Mouse (Mus musculus): ENCODE data around the gene Scaf4.

Scaf4 gene

GRCm38 (mm10) chr16:90283905-90284891 is at the start of gene Scaf4:
Gene Scaf4 (minus strand): TSS chr16:90284503.
- in situ Hi-C loops (cut with MboI, MseI), result loop anchor here (10.0 kb wide), 1 partner anchor 1371 kb away; no protein-coding TSS in a partner anchor

DNA sequence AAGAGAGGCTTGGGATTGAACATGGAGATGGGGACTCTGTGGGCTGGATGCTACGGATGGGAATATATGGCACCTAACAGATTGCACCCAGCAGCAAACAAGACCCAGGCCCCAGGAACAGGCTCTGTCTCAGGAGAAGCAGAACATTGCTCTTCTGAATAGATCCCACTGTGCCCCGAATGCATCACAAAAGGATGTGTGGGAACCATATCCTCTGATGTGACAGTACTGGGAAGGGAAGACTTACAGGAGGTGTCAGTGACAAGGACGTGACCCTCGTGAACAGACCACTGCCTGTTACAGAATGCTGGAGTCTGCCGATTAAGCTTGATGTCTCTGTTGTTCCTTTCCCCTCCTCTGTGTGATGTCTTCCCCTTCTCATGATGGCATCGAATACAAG is 48.2 kb upstream of the Scaf4 start:
- in situ Hi-C loops (cut with MboI, MseI), result no loop called here

DNA sequence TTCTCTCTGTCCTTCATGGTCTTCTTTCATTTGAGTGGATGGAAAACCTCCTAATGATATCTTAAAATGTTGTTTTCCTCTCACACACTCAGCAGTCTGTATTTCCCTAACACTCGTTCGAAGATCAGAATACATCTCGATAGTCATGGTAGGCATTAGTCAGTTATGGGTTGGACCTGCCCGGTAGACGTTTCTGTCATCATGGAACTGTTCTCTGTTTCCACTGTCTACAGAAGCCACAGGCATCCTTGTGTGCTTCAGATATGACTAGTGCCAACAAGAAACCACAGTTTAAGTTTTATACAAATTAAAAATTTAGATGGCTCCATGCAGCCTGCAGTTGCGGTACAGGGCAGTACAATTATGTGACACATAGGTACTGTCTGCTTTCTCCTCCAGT is 46.7 kb upstream of the Scaf4 start:
- in situ Hi-C loops (cut with MboI, MseI), result no loop called here

DNA sequence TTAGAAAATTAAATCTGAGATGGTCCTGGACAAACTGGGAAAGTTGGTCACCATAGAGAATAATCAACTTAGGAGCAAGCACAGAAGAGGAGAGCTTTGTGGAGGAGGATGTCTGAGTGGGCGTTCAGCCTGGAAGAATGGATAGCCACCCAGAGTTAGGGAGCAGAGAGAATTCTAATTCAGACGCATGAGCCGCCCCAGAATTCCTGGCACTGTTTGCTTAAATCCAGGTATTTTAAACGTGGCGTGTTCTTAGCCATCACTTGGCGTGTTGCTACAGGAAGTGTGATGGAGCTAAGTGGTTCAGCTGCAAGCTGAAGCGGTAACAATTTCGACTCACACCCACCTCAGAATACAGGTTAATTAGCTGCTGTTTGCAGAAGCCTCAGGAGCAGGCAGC is 45.2 kb upstream of the Scaf4 start:
- in situ Hi-C loops (cut with MboI, MseI), result no loop called here

DNA sequence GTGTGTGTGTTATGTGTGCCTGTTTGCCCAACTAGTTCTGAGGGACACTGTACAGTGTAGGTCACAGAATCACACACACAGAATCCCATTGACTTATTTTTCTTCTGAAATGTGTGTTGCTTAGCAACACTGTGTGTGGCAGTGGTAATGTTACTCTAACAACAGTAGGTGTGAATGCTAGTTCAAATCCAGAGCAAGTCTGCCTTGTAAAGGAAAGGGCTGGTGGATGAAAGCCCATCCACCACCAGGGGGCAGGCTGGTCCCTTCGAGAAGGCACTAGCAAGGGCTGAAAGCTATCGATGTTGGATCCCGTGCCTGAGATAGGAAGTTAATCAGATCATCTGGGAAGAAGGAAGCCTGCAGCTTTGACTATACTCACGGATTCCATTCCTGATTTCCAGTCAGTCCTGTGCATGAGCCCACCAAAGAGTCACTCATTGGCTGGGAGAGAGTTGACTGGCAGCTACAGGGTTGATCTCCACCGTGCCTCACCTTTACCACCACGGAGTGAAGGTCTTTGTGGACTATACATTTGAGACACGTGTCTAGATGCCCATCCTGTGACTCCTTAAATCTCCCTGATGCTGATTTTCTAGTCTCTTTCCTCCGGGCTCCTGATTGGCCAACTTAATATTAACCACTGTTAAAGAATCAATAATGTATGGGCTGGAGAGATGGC is 38.7 kb upstream of the Scaf4 start:
- in situ Hi-C loops (cut with MboI, MseI), result no loop called here

DNA sequence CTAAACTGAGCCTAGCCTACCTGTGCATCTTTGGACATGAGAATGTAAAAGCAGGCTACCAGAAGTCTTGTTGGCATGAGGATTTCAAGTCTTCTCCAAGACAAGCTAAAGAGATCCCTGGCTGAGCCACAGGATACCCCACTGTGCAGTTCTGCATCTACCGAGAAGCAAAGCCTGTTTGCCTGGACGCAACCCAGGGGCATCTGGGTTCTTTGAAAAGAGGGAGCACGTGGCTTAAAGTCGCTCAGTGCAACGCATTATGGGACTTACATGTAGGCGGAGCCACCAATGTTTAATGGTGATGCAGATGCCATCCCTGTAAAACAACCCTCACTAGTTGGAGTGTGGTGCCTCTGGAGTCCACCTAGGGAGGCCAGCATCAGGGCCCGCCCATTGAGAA is 35.0 kb upstream of the Scaf4 start:
- in situ Hi-C loops (cut with MboI, MseI), result no loop called here

DNA sequence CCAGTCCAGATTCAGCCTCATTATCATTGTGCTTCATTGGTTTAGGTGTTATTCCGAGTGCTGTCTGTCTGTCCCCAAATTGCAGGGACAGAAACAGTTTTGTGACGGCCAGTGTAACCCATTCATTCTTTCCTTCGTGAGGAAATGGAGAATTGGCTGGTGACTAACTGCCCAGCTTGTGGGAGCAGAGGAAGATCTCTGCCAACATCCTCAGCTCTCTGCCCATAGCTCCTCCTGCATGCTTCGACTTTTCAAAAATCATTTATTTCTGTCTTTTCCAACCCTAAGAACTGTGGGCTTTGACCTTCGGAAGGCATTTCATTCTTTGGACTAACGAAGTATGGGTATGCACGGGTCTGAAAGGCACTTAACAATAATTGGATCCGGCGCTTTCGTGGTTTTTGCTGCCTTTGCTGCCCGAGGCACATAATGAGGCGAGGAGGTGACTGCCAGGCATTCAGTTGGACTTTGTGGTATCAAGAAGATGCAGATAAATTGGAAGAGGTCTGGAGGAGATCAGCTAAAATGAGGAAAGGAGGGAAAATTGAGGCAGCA is 34.1 kb upstream of the Scaf4 start:
- in situ Hi-C loops (cut with MboI, MseI), result no loop called here

- in situ Hi-C loops (cut with MboI, MseI), result no loop called here
These were observed 33.5 kb upstream of the Scaf4 start for GRCm38 (mm10) chr16:90317777-90318176.

- in situ Hi-C loops (cut with MboI, MseI), result no loop called here
These were observed 31.6 kb upstream of the Scaf4 start for GRCm38 (mm10) chr16:90315881-90316280.

- in situ Hi-C loops (cut with MboI, MseI), result no loop called here
These were observed 28.3 kb upstream of the Scaf4 start for GRCm38 (mm10) chr16:90312449-90313082.

- in situ Hi-C loops (cut with MboI, MseI), result no loop called here
These were observed 26.3 kb upstream of the Scaf4 start for GRCm38 (mm10) chr16:90310488-90311135.

DNA sequence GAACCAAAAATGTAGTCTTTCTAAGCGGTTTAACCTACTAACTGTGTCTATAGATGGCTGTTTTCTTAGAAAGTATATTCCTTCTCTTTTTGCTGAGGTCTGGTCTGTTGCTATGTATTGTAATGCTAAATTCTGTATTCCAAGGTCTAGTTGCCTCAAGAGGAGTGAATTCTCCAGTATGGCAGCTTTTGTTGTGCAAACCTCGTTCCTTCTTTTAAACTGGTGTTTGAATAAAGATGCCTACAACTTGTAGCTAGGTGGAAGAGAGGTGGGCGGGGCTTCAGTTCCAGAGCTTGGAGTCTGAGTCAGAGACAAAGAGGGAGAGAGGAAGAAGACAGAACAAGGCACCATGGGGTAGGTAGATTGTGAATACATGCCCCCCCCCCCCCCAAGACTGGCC is 25.5 kb upstream of the Scaf4 start:
- in situ Hi-C loops (cut with MboI, MseI), result no loop called here

- in situ Hi-C loops (cut with MboI, MseI), result no loop called here
These were observed 19.6 kb upstream of the Scaf4 start for GRCm38 (mm10) chr16:90303988-90304299.

DNA sequence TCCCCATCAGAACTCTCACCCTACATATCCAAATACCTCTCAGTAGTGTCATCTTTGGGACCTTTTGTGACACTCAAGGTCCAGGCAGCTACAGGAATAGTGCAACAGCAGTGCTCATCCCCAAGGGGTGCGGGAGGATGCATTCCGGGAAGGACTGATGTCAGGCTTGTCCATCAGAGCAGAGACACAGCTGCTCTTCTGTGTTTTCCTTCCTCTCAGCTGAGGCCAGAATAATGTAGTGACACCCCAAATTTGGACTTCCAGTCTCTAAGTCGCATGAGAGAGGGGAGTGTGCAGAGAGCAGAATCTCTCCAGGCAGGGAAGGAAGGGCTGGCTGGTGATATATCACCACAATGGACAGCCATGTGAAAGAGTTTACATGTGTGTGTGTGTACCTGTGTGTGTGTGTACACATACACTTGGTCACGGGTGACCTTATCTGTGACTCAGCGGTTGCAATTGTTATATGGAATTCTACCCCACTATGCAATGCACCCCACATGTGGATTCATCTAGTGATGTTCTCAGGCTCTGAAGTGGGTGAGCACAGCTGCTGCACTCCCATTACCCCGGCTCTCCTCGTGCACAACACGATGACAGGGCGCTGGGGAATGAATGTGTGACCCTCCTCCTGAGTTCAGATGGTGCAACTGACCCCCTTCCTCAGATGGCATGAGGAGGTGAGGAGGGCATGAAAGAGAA is 19.1 kb upstream of the Scaf4 start:
- in situ Hi-C loops (cut with MboI, MseI), result no loop called here

DNA sequence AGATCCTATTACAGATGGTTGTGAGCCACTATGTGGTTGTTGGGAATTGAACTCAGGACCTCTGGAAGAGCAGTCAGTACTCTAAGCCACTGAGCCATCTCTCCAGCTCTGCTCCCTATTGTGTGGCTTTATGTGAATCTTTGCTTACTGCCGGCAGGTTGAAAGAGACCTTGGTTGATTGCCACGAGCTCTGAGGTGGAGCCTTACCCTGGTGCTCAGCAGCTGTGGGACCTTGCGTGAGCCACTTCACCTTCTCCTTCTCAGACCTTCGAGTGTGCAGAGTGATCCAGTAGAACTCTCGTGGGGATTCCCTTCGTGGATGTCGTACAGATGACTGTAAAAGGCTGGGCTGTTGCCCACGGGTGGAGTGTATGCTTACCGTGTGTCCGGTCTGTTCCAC is 17.4 kb upstream of the Scaf4 start:
- in situ Hi-C loops (cut with MboI, MseI), result no loop called here

DNA sequence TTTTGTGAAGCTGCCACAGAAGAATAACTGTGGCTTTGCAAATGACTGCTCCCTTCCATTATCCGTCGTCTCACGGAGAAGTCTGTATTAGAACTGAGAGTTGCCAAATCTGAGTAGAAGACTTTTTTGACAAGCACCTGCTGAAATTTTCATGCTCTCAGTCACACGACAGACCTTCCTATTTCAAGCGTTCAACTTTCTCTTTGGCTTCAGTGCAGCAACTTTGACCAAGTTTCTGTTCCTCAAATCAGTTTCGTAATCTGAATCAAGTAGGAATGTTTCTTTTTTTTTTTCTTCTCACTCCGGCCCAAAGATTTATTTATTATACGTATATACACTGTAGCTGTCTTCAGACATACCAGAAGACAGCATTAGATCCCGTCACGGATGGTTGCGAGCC is 16.6 kb upstream of the Scaf4 start:
- in situ Hi-C loops (cut with MboI, MseI), result no loop called here

DNA sequence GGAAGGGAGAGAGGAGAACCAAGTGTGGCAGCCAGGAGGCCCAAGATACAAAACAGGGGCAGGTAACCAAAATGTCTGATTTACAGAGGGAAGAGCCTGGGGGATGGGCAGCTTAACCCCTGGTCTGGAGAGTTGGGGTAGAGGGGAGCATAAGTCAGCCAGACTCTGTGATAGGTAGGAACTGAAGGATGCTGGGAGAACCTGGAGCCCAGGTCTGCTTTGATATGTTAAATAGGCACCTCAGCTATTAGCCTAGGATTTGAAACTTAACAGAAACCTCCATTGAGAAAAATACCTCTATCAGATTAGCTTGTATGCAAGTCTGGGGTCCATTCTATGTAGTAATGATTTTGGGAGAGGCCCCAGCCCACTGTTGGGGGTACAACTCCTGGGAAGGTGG is 15.3 kb upstream of the Scaf4 start:
- in situ Hi-C loops (cut with MboI, MseI), result no loop called here

DNA sequence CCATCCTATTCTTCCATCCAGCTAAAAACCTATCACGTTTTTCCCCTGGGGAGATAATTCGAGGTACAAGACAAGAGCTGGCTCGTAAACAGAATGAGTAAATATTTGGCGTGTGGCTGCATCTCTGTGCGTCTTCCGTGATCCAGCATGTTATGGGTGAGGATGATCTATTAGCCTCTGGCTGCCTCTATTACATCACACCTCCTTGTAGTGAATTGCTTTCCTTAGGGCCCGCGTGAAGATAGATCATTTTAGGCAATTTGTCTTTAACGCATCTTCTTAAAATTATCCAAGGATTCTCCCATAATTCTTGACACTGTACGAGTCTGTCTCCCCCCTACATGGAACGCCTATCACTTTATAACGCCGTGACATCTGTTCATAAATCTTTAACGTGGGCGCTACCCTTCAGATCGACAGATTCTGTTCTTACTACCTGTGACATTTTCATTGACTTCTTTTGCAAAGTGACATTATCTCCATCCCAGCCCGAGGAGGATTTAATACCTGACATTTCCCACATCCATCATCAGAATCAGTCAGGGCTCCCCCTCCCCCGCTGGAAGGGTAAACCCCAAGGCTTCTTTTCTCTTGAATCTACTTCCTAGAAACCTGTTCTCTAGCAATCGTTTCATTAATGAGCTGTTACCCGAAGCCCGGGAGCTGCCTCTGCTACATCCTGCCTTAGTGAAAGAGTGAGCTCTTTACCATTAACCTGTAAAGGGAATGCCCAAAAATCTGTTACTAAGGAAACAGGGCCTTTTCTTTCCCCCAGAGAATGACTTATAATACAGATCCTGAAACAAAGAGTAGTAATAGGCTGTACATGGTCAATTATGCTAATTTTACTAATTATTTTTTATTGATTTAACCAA is 14.4 kb upstream of the Scaf4 start:
- in situ Hi-C loops (cut with MboI, MseI), result no loop called here

DNA sequence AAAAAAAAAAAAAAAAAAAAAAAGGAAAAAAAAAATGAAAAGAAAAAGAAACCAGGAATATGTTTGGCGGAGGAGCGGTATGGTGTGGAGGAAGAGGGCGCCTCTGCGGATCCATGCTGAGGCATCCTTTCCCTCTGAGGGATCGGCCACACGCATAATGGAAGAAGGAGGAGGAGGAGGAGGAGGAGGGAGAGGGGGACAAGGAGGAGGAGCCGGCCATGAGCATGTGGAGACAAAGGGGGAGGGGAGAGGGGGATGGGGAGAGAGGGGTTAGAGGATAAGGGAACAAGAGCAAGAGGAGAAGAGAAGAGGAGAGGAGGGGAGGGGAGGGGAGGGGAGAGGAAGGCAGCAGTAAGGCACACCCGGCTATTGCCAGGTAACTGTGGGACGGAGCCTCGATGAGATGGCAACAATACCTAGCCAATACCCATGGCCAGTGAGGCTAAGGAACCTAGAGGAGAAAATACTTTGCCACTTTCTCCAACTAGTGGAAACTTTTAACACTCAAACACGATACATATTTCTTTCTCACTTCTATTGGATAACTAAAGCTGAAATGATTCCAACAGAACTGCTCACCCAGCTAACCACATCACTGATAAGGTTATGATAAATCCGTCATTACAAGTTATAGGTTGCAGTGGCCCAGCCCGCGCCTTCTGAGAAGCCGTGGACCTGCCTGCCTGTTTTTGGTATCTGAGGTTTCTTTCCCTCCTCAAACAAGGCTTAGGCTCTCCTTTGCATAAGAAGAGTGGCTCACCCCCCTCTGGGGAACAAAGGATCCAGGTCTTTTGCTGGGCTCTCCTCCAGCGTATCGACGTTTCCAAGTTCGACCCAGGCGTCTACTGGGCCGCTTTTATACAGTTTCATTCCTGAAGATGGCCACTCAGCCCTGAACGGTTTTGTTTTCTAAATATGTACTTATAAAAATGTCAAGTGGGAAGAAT is 13.4 kb upstream of the Scaf4 start:
- in situ Hi-C loops (cut with MboI, MseI), result no loop called here
